Mouse (Mus musculus) hindbrain, postnatal 0 days (tissue): Measurements from ENCODE around the gene Itpkb. TPM values are rescaled to one million over a fixed set of nuclear protein-coding genes. Genes with fewer than 3 reads are reported as not detected.
"Not testable (repeated sequence)": the region's sequence is repeated elsewhere in the genome, so short reads cannot be mapped to it uniquely, and the experiment has no call there.

ENCODE experiments used
- ATAC-seq: fragments of 200-750 bp; cut with Nextera tagmentation; 2 replicates; pipeline ENCODE4 v1.8.0; 2017; ENCODE audit warnings: mild to moderate bottlenecking, moderate TSS enrichment, moderate library complexity
- DNase-seq: peaks from one replicate; pipeline ENCODE4 v3.0.0-alpha.2; 2015; ENCODE audit warnings: low spot score
- H3K27ac ChIP-seq: fragments of 300-500 bp; sonication (generic); 2 replicates; pipeline ENCODE4 v1.5.1; 2014; ENCODE audit warnings: mild to moderate bottlenecking
- H3K27me3 ChIP-seq: fragments of 300-500 bp; sonication (generic); 2 replicates; pipeline ENCODE4 v1.6.1; 2014; ENCODE audit warnings: low read length, mixed read lengths; ENCODE audit not compliant: insufficient read depth
- H3K36me3 ChIP-seq: fragments of 300-500 bp; sonication (generic); 2 replicates; pipeline ENCODE4 v1.6.1; 2014; ENCODE audit warnings: low read length, mixed read lengths; ENCODE audit not compliant: insufficient read depth
- H3K4me1 ChIP-seq: fragments of 300-500 bp; sonication (generic); 2 replicates; pipeline ENCODE4 v1.6.1; 2014; ENCODE audit warnings: antibody characterized with exemption, low read length, mixed read lengths; ENCODE audit not compliant: insufficient read depth
- H3K4me2 ChIP-seq: fragments of 300-500 bp; sonication (generic); 2 replicates; pipeline ENCODE4 v1.6.1; 2014; ENCODE audit warnings: low read depth, mild to moderate bottlenecking, low read length, moderate library complexity, mixed read lengths
- H3K4me3 ChIP-seq: fragments of 300-500 bp; sonication (generic); 2 replicates; pipeline ENCODE4 v1.5.1; 2014; ENCODE audit warnings: low read length
- H3K9ac ChIP-seq: fragments of 300-500 bp; sonication (generic); replicated peaks from 2 replicates; pipeline ENCODE4 v1.6.1; 2014; ENCODE audit warnings: mild to moderate bottlenecking, low read length, moderate library complexity, mixed read lengths
- H3K9me3 ChIP-seq: fragments of 300-500 bp; sonication (generic); 2 replicates; pipeline ENCODE4 v1.6.1; 2016; ENCODE audit warnings: low read length, mixed read lengths
- CTCF ChIP-seq: IDR thresholded peaks from 2 replicates; pipeline ENCODE4 v1.5.1; 2016; ENCODE audit warnings: antibody characterized with exemption, control low read depth, low read depth
- WGBS: fragments of 180-500 bp; shearing (Covaris S2); extraction: QIAGEN DNeasy Blood & Tissue Kit; methylation state at CpG from one replicate; pipeline ENCODE4 v1.1.7; 2014; 5-methylcytosine and 5-hydroxymethylcytosine counted together
- polyA plus RNA-seq: library from polyadenylated mRNA; unstranded; fragments of >200 nt; fragmentation: Nextera tagmentation; extraction: Ambion mirVana; gene quantifications from 2 replicates; pipeline ENCODE4 v1.2.1, GENCODE M21; 2015
- total RNA-seq: library from RNA; depleted of rRNA; stranded (reverse); fragments of >200 nt; gene quantifications from 2 replicates; pipeline ENCODE4 v1.2.3, GENCODE M21; 2014

Gene Itpkb
- total and polyA plus RNA-seq, 2 experiments from 2014 or later: 4.1 to 19.0 TPM

- WGBS: 7% methylated on average over 11 of the region's 11 CpGs
- no peak for TF ChIP-seq CTCF
- peak overlapping the region; percentile 68 for H3K4me2 ChIP-seq
- no peaks in the 10 kb centered on the region for H3K36me3 ChIP-seq
- H3K27me3 ChIP-seq: no peaks in the 10 kb centered on the region
- peak overlapping the region; percentile 36 for H3K4me3 ChIP-seq
- 0 out of 2 replicates have a peak, but pooled peaks cover 8% of the 10 kb centered on the region for H3K4me1 ChIP-seq
- no peaks in the 10 kb centered on the region for H3K9me3 ChIP-seq
- H3K9ac ChIP-seq: peak overlapping the region; percentile 48
- ATAC-seq (no peak), DNase-seq (no peak)
- peak overlapping the region; percentile 75 for H3K27ac ChIP-seq
Observed at GRCm38 (mm10) chr1:180387750-180388480, 57.6 kb downstream of the Itpkb start.

- Histone ChIP-seq H3K4me1 (0 out of 2 replicates have a peak, but pooled peaks cover 8% of the 10 kb centered on the region), H3K27me3 (no peaks in the 10 kb centered on the region), H3K4me3 (no peak overlapping the region), H3K9ac (0 out of 2 replicates have a peak overlapping the region, but pooled peaks have one; percentile 48), H3K9me3 (no peaks in the 10 kb centered on the region), H3K4me2 (peak overlapping the region; percentile 68; the same call in 1 of the 2 replicates), H3K36me3 (no peaks in the 10 kb centered on the region), H3K27ac (peak overlapping the region; percentile 75)
- no peak for ATAC-seq
- no peak for TF ChIP-seq CTCF
- DNase-seq: no peak
- 35% methylated on average over 1 of the region's 1 CpGs for WGBS
Observed at GRCm38 (mm10) chr1:180388481-180388880, 58.2 kb downstream of the Itpkb start.

- H3K4me3 ChIP-seq, H3K9ac ChIP-seq, H3K27ac ChIP-seq, H3K4me1 ChIP-seq, H3K36me3 ChIP-seq, H3K27me3 ChIP-seq, DNase-seq, ATAC-seq, H3K9me3 ChIP-seq, H3K4me2 ChIP-seq: not testable (repeated sequence)
- 85% methylated on average over 11 of the region's 11 CpGs for WGBS
Observed at GRCm38 (mm10) chr1:180389213-180389760, 59.0 kb downstream of the Itpkb start.

- TF ChIP-seq CTCF: no peak
- ATAC-seq: peak; percentile 4; the same call in 1 of the 2 replicates
- no peak for DNase-seq
- no peak overlapping the region for H3K4me2 ChIP-seq
- no peaks in the 10 kb centered on the region for H3K36me3 ChIP-seq
- H3K9ac ChIP-seq: no peak overlapping the region
- H3K4me1 ChIP-seq: peaks cover 8% of the 10 kb centered on the region; the same call in 1 of the 2 replicates
- no peak overlapping the region for H3K4me3 ChIP-seq
- WGBS: 63% methylated on average over 3 of the region's 3 CpGs
- H3K9me3 ChIP-seq: no peaks in the 10 kb centered on the region
- H3K27me3 ChIP-seq: no peaks in the 10 kb centered on the region
- H3K27ac ChIP-seq: peak overlapping the region; percentile 54; the same call in 1 of the 2 replicates
Observed at GRCm38 (mm10) chr1:180390321-180390731, 60.0 kb downstream of the Itpkb start.

- Histone ChIP-seq H3K4me3 (no peak overlapping the region), H3K27ac (peak overlapping the region; percentile 54), H3K36me3 (no peaks in the 10 kb centered on the region), H3K9ac (no peak overlapping the region), H3K4me2 (no peak overlapping the region), H3K9me3 (no peaks in the 10 kb centered on the region), H3K4me1 (peaks cover 8% of the 10 kb centered on the region; the same call in 1 of the 2 replicates), H3K27me3 (no peaks in the 10 kb centered on the region)
- DNase-seq (no peak), ATAC-seq (no peak)
- 69% methylated on average over 10 of the region's 10 CpGs for WGBS
- TF ChIP-seq CTCF: no peak
Observed at GRCm38 (mm10) chr1:180390746-180391574, 60.7 kb downstream of the Itpkb start.

- DNase-seq (no peak), ATAC-seq (no peak)
- no peak overlapping the region for H3K27ac ChIP-seq
- no peak overlapping the region for H3K4me2 ChIP-seq
- peaks cover 5% of the 10 kb centered on the region; the same call in 1 of the 2 replicates for H3K4me1 ChIP-seq
- H3K9me3 ChIP-seq: no peaks in the 10 kb centered on the region
- TF ChIP-seq CTCF: no peak
- 89% methylated on average over 4 of the region's 4 CpGs for WGBS
- no peak overlapping the region for H3K4me3 ChIP-seq
- H3K27me3 ChIP-seq: no peaks in the 10 kb centered on the region
- no peaks in the 10 kb centered on the region for H3K36me3 ChIP-seq
- no peak overlapping the region for H3K9ac ChIP-seq
Observed at GRCm38 (mm10) chr1:180391575-180391945, 61.3 kb downstream of the Itpkb start.
